Mouse (Mus musculus): ENCODE results near the gene E030025P04Rik. TPM values are rescaled to one million over a fixed set of nuclear protein-coding genes. Genes with fewer than 3 reads are reported as not detected.

Gene E030025P04Rik
- polyA plus RNA-seq (2012; rRNA removed) = not detected in 2 replicates

DNA sequence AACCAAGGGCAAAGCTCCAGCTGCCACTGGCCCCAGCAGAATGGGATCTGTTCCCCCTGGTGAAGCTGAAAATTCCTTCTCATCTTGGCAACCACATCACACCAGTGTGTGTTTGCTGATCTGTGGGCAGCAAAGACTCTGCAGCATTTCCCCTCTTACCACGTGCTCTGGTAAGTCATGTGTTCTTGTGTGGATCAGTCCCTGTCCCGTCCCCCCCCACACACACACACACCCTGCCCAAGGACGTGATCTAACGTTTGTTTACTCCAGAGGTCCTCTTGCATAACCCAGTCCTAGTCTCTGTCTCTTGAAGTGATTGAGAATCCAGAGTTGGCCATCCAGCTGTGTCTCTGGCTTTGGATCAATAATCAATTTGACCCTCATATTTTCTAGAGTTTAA is at the start of gene E030025P04Rik:
E030025P04Rik (minus strand) TSS at position 134 of the 400 bp plus-strand sequence.

Other genes starting within 250 kb of the E030025P04Rik start
- gene Axin2, start 224.0 kb downstream of the E030025P04Rik start, polyA plus RNA-seq (2012; rRNA removed) = 48.3 and 72.6 TPM in 2 replicates
- gene Rgs9, start 153.8 kb upstream of the E030025P04Rik start, polyA plus RNA-seq (2012; rRNA removed) = 3.5 and 4.5 TPM in 2 replicates
- gene Gna13, start 218.5 kb upstream of the E030025P04Rik start, polyA plus RNA-seq (2012; rRNA removed) = 25.8 and 30.4 TPM in 2 replicates

Data from central nervous system, embryonic 11.5 days (tissue).